Mouse (Mus musculus) liver, embryonic 14.5 days (tissue): ENCODE results near the gene Arf5. TPM values are rescaled to one million over a fixed set of nuclear protein-coding genes. Genes with fewer than 3 reads are reported as not detected.

Source experiments
- ATAC-seq: fragments of 200-750 bp; cut with Nextera tagmentation; 2 replicates; pipeline ENCODE4 v1.8.0; 2017; ENCODE audit warnings: moderate number of reproducible peaks, mild to moderate bottlenecking, moderate library complexity; ENCODE audit not compliant: insufficient read depth
- DNase-seq, 3 experiments: peaks; one replicate each; pipeline ENCODE4 v3.0.0-alpha.2; 2012 to 2013; ENCODE audit warnings: low read depth in 3 of 3, low spot score in 3 of 3
- H3K27ac ChIP-seq: fragments of 300-500 bp; sonication (generic); 2 replicates; pipeline ENCODE4 v1.5.1; 2014; ENCODE audit warnings: moderate library complexity, mild to moderate bottlenecking, control low read depth, inconsistent platforms
- H3K27me3 ChIP-seq: fragments of 300-500 bp; sonication (generic); 2 replicates; pipeline ENCODE4 v1.6.1; 2014; ENCODE audit warnings: mild to moderate bottlenecking, low read length, moderate library complexity; ENCODE audit not compliant: control insufficient read depth, insufficient read depth
- H3K36me3 ChIP-seq: fragments of 300-500 bp; sonication (generic); replicated peaks from 2 replicates; pipeline ENCODE4 v1.6.1; 2014; ENCODE audit warnings: low read depth; ENCODE audit not compliant: control insufficient read depth, insufficient read depth
- H3K4me1 ChIP-seq, 2 experiments: fragments of 200-500 bp in 1 of 2; fragments of 300-500 bp in 1 of 2; sonication (generic) in 1 of 2; replicated peaks; 2 replicates each; pipeline ENCODE4 v1.6.1; 2012 to 2014; ENCODE audit warnings: antibody characterized with exemption in 1 of 2, inconsistent platforms in 1 of 2, low read length in 1 of 2; ENCODE audit not compliant: control insufficient read depth in 2 of 2, insufficient read depth in 2 of 2
- H3K4me2 ChIP-seq: fragments of 300-500 bp; sonication (generic); 2 replicates; pipeline ENCODE4 v1.6.1; 2014; ENCODE audit warnings: low read depth, mild to moderate bottlenecking, control low read depth, moderate library complexity
- H3K4me3 ChIP-seq, 2 experiments: fragments of 200-500 bp in 1 of 2; fragments of 300-500 bp in 1 of 2; sonication (generic) in 1 of 2; 2 replicates each; pipeline ENCODE4 v1.5.1; 2012 to 2014; ENCODE audit warnings: low read depth in 2 of 2, low read length in 2 of 2, mild to moderate bottlenecking in 2 of 2, control low read depth in 1 of 2, inconsistent platforms in 1 of 2, moderate library complexity in 1 of 2; ENCODE audit not compliant: insufficient read depth in 1 of 2
- H3K9ac ChIP-seq: fragments of 300-500 bp; sonication (generic); replicated peaks from 2 replicates; pipeline ENCODE4 v1.6.1; 2014; ENCODE audit warnings: mild to moderate bottlenecking, control low read depth, moderate library complexity
- H3K9me3 ChIP-seq: fragments of 300-500 bp; sonication (generic); 2 replicates; pipeline ENCODE4 v1.6.1; 2016; ENCODE audit warnings: low read length, mixed read lengths; ENCODE audit not compliant: control insufficient read depth
- CTCF ChIP-seq: IDR thresholded peaks from 2 replicates; pipeline ENCODE4 v1.5.1; 2016; ENCODE audit warnings: antibody characterized with exemption, low read depth, control low read depth
- EP300 ChIP-seq: IDR thresholded peaks from 2 replicates; pipeline ENCODE4 v1.6.1; 2016; ENCODE audit warnings: antibody characterized with exemption, low read depth
- WGBS: fragments of 180-500 bp; shearing (Covaris S2); extraction: QIAGEN DNeasy Blood & Tissue Kit; methylation state at CpG from one replicate; pipeline ENCODE4 v1.1.7; 2014; ENCODE audit not compliant: insufficient replicate concordance; 5-methylcytosine and 5-hydroxymethylcytosine counted together
- polyA plus RNA-seq, 2 experiments: library from polyadenylated mRNA; depleted of rRNA in 1 of 2; stranded (reverse) in 1 of 2; unstranded in 1 of 2; fragments of >200 nt; fragmentation: Nextera tagmentation in 1 of 2; extraction: Ambion mirVana in 1 of 2; gene quantifications; 2 replicates each; pipeline versions ENCODE4 v1.2.1 to v1.2.3; 2012 to 2014

The Arf5 gene
- polyA plus RNA-seq (2012; rRNA removed) (299 and 365 TPM in 2 replicates), polyA plus RNA-seq (2014; fragmentation: Nextera tagmentation; extraction: Ambion mirVana) (383 and 408 TPM in 2 replicates)

DNA sequence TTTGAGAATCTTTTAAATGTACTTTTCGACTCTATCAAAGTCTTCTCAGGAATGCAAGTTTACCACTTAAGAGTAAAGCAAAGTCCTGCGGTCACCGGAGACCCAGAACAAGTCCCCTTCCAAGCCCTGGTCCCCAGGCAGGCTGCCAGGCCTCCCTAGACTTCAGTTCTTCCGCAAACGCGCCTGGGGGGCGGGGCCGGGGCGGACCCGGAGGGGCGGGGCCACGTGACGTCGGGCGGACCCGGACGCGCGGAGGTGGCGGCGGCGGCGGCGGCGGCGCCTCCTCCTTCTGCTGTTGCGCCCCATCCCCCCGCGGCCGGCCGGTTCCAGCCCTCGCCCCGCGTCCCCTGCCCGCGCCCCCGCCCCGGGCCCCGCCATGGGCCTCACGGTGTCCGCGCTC lies at the start of gene Arf5:
Arf5 (plus strand) TSS at position 248 of the 400 bp plus-strand sequence.
- H3K27ac ChIP-seq: peak within 1 kb of the TSS; percentile 77
- peaks cover 27 to 28% of the 10 kb centered on the region in 2 experiments for H3K4me1 ChIP-seq
- H3K4me2 ChIP-seq: peak within 1 kb of the TSS; percentile 87
- DNase-seq (peak; percentile 68 to 74 (median 72)), ATAC-seq (peak; percentile 53)
- TF ChIP-seq CTCF: no peak
- TF ChIP-seq EP300: no peak
- 2% methylated on average over 34 of the region's 42 CpGs for WGBS
- H3K4me3 ChIP-seq: peak within 1 kb of the TSS; percentile 84 to 96
- no peaks in the 10 kb centered on the region for H3K9me3 ChIP-seq
- H3K36me3 ChIP-seq: peaks cover 31% of the 10 kb centered on the region
- H3K27me3 ChIP-seq: no peaks in the 10 kb centered on the region
- H3K9ac ChIP-seq: peak within 1 kb of the TSS; percentile 99

DNA sequence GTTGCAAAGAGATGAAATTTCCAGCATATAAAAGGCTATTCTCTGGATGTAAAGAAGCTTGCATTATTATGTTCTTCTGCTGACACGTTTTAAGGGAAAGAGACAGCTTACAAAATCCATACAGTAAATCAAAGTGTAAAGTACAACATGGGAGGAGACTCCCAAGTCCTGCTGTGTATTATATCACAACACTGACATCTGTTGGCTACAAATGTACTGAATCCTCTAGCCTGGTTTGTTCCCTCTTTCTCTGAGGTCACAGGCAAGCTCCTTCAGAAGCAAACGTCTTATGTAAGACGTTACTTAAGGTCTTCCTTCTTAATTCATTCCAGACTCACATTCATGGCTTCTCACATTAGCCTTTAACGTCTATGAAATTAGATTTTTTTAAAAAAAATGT lies 41.4 kb upstream of the Arf5 start:
- Histone ChIP-seq H3K27ac (no peak overlapping the region), H3K9ac (no peak overlapping the region), H3K36me3 (no peaks in the 10 kb centered on the region), H3K4me1 (no peaks in the 10 kb centered on the region), H3K4me2 (no peak overlapping the region), H3K9me3 (no peaks in the 10 kb centered on the region), H3K4me3 (no peak overlapping the region), H3K27me3 (no peaks in the 10 kb centered on the region)
- TF ChIP-seq EP300: no peak
- TF ChIP-seq CTCF: no peak
- WGBS: 39% methylated on average over 4 of the region's 4 CpGs
- ATAC-seq: no peak
- DNase-seq: no peak

DNA sequence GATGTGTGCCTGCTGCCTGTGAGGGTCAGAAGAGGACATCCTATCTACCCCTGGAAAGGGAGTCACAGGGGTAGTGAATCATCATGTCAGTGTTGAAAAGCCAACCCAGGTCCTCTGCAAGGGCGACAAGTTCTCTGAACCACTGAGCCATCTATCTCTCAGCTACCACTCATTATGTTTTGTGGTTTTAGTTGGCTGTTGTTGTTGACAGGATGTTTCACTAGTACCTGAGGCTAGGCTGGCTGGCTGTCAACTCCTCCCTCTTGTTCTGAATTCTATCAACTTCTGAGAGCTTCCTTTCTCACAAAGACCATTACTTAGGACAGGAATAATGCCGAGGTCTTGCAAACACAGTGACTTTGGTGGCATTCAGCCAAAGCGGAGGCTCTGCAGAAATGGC lies 38.2 kb upstream of the Arf5 start:
- DNase-seq: no peak
- Histone ChIP-seq H3K27ac (no peak overlapping the region), H3K4me1 (no peaks in the 10 kb centered on the region), H3K27me3 (no peaks in the 10 kb centered on the region), H3K4me2 (no peak overlapping the region), H3K4me3 (no peak overlapping the region), H3K36me3 (no peaks in the 10 kb centered on the region), H3K9ac (no peak overlapping the region), H3K9me3 (no peaks in the 10 kb centered on the region)
- TF ChIP-seq EP300 (no peak), CTCF (no peak)
- 47% methylated on average over 3 of the region's 3 CpGs for WGBS
- no peak for ATAC-seq

DNA sequence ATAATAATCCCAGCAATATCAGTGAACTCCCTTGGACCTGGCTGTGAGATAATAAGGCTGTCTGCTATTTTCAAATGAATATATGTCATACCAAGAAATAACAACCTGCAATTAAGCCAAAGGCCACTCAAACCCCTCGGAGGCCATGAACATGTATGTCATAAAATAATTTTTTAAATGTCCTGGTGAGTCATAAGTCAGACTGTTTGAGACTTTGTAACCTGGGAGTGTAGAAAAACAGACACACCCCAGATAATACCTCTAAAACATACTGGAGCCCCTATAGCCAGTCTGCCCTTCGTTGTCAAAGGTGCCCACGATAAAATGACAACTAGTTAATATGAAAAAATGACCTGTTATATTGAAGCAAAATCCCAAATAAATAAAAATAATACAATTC lies 34.3 kb upstream of the Arf5 start:
- TF ChIP-seq EP300: no peak
- no peaks in the 10 kb centered on the region for H3K36me3 ChIP-seq
- no peak overlapping the region for H3K9ac ChIP-seq
- no peak overlapping the region for H3K27ac ChIP-seq
- WGBS: 75% methylated on average over 3 of the region's 3 CpGs
- no peak overlapping the region for H3K4me2 ChIP-seq
- no peaks in the 10 kb centered on the region for H3K27me3 ChIP-seq
- no peaks in the 10 kb centered on the region for H3K4me1 ChIP-seq
- ATAC-seq: no peak
- H3K4me3 ChIP-seq: no peak overlapping the region
- no peak for DNase-seq
- no peaks in the 10 kb centered on the region for H3K9me3 ChIP-seq

DNA sequence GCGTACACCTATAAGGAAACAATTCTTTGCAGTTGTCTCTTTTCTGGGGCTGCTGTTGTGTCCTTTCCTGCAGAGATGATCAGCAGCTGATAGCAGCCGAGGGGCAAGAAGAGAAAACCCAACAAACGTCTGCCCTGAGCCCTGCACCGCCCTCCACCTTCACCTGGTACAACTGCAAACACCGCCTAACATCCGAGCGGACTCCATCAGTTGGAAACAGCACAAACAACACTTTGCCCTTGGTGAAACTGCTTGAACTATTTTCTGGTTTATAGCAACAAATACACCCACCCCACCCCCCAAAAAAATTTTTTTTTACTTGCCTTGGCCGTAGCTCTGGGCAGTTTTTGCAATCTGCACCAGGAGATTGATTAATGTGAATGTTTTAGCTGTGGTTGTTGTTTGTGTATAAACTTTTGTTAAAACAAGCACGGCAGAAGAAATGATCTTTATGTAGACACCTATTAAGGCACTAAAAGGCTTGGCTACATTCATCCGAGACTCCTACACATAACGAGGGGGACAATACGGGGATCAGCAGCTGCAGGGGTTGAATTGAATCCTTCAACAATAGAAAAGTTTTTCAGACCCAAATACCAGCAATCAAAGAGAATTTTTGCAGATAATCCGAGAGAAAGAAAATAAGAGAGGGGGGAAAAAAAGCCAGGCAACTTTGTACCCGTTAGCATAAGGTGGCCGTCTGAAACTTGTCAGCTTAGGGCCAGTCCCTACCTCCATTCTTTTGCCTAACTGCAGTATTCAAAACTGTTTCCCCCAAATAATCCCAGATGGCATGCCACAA lies 27.1 kb upstream of the Arf5 start:
- H3K4me2 ChIP-seq: no peak overlapping the region
- DNase-seq (no peak), ATAC-seq (no peak)
- no peak overlapping the region for H3K9ac ChIP-seq
- no peaks in the 10 kb centered on the region for H3K9me3 ChIP-seq
- H3K4me3 ChIP-seq: no peak overlapping the region
- WGBS: 35% methylated on average over 15 of the region's 15 CpGs
- H3K4me1 ChIP-seq: no peaks in the 10 kb centered on the region
- TF ChIP-seq EP300 (no peak), CTCF (no peak)
- no peak overlapping the region for H3K27ac ChIP-seq
- H3K27me3 ChIP-seq: peaks cover 34% of the 10 kb centered on the region
- no peaks in the 10 kb centered on the region for H3K36me3 ChIP-seq
